Mouse (Mus musculus): ENCODE data around the gene H2al2a.
"Not testable (repeated sequence)": the region's sequence is repeated elsewhere in the genome, so short reads cannot be mapped to it uniquely, and the experiment has no call there.

The H2al2a gene

DNA sequence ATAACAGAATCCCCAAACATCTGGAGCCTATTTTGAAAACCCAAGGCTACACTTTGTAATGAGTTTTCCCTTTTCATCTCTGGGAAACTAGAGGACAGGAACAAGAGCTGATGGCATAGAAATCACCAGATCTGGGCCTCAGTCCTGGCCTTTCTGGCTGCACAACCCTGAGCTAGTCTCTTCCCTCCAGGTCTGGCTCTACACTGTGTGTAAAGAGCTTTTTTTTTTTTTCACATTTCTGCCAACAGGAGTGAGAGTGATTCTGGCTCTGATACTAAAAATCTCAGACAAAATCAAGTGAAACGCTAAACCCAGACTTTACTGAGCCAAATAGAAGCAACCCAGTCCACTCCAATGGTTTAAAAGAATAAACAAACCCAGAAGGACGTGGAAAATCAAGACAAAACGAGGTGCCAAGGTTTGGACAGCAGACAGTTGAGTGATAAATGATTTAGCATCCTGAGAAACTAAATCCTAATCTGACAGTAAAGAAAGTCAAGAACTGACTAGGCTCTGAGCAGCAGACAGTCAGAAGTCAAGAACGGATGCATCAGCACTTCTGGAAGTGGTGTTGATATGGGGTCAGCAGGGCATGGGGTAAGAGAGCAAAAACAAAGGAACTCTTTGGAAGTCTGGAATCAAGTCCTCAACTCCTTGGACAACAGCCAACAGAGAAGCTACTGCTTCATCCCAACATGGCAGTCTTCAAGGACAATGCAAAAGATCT is 21.0 kb downstream of the H2al2a start:
- DNase-seq (ENCODE audit: low spot score in 2 of 2) = no peak

DNA sequence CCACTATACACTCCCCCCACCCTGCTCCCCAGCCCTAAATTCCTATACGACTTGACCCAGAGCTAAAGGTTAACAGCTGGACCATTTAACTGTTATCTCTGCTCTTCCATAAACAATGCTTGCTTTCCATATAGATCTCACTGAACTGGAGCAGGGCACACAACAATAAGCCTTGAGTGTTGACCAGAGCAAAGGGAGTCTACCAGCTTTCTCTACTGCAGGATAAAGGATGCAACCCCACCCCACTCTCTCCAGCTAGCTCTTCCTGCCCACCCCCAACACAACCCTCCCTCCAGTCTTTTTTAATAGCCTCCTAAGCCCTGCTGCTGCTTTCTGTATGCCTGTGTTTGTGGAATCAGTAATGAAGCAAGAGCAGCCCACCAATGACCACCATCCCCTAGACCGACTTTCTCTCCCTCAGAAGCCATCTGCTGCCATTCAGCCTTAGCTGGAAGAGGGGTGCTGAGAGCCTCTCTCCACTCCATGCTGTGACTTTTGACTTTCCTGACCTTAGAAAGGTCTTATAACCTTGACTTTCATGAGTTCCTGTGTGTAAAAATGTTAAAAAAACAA is 22.8 kb downstream of the H2al2a start:
- DNase-seq (ENCODE audit: low spot score in 2 of 2) = no peak

DNA sequence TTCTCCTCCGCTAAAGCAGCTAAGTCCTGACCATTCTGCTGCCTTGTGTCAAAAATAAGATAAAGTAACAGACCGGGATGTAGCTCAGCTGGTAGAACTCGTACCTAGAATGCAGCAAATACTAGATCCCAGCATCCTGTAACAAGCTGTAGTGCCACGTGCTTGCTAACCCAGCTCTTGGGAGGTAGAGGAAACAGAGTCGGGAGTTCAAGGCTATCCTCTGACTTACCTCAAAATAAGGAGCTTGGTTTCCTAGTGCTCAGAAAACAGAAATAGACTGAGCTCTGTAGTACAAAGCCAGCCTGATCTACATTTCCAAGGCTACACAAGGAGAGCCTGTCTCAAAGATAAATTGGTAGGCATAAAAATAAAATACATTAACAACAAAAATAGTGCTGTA is 23.5 kb downstream of the H2al2a start:
- DNase-seq (ENCODE audit: low spot score in 2 of 2) = no peak

DNA sequence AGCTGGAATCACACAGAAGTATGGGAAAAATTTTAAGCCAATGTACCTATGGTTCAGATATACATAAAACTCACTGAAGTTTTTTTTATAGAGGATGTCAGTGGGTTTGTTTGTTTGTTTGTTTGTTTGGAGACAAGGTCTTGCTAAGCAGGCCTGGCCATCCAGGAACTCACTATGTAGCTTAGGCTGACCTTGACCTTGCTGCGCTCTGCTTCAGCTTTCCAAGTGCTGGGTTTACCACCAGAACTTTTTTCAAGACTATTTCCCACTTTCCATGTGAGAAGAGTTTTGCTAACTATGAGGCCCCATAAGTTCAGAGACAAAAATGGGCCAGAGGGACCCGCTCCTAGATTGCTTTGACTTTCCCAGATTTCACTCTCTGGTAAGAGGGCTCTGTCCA is 23.9 kb downstream of the H2al2a start:
- DNase-seq (ENCODE audit: low spot score in 2 of 2) = no peak

DNA sequence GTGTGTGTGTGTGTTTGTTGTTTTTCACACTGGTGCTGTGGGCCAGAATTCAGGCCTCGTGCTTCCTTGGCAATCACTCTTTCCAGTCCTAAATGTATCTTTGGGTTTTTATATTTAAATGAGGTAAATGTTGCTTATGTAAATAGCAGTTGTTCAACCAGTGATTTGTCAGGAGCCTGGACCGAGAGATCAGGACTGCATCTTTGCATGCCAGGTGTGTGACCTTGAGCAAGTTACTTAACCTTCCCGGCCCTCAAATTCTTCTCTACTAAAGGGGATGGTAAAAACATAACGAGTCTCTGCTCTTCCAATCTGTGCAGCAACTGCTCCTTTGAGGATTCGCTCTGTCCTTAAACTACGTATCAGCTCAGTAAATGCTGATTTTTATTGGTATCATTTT is 25.4 kb downstream of the H2al2a start:
- DNase-seq (ENCODE audit: low spot score in 2 of 2) = no peak

DNA sequence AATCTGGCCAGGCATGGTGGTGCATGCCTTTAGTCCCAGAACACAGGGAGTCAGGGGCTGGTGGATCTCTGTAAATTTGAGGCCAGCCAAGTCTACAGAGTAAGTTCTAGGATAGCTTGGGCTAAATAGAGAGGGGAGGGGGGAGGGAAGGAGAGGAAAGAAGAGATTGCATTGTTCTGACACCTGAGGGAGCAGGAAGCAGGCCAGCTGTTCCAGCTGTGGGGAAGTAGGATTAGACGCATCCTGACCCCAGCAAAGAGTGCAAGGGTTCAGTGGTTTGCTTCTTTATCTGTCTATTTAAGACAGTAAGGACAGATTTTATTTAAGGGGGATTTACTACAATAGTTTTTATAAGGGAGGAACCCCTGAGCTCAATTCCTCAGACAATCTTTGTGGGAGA is 26.1 kb downstream of the H2al2a start:
- DNase-seq (ENCODE audit: low spot score in 2 of 2) = no peak

DNA sequence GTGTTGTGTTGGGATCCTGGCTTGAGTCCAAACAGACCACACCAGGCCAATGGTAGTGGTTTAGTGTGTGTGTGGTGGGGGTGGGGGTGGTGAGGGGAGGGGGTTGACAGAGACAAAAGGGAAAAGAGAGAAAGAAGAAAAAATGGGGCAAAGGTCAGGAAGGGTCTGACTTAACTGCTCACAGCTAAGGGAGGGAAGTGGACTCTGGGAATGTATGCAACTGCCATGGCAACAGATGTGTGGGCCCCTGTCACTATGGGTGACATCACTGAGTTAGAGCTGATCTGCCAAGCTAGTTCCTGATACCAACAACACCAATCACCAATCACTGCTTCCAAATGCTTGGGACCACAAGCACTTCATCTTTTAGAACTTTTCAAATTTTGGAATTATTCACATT is 26.6 kb downstream of the H2al2a start:
- no peak for DNase-seq (ENCODE audit: low spot score in 2 of 2)

DNA sequence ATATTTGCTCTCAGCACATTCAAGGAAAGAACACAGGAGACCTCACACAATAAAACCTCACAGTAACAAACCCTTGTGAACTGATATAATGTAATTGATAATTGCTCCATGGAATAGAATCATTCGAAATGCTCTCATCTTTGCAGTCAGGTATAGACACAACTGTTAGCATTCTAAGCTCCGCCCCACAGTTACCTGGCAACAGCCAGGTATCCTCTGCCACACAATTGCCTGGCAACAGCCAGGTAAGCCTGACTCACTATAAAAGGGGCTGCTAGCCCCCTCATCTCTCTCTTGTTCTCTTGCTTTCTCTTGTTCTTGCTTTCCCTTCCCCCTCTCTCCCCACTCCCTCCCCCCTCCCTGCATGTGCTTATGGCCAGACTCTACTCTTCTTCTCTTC is 28.2 kb downstream of the H2al2a start:
- DNase-seq (ENCODE audit: low spot score in 2 of 2) = no peak

DNA sequence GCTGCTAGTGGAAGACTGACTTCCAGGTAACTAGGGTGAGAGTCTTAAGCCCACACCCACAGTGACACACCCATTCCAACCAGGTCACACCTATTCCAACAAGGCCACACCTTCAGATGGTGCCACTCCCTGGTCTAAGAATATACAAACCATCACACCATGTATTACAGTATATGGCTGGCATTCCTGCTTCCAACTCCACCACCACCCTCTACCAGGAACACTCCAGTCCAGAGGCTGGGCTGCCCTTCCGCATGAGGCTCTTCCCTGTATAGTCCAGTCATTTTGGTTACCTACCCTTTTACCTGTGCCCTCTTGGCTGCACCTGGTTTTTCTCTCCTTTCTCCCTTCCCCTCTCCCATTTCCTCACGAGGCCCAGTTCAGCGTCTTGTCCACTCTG is 28.7 kb downstream of the H2al2a start:
- not testable (repeated sequence) for DNase-seq (ENCODE audit: low spot score in 2 of 2)

DNA sequence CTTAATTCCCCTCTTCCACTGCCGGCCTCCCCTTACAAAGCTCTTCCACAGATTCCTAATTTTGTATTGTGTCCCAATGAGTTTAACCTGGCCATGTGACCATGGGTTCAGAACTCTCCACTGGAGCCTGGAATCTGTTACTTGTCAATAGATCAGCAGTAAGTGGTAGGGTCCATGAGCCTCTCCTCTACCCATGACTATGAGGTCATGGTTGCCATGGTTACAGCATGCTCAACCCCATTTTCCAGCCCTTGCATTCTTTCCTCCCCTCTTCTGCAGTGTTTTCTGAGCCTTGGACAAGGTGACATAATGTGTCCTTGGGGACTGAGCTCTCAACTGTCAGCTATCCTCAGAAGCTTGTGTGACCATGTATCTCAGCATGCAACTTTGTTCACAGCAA is 37.3 kb downstream of the H2al2a start:
- DNase-seq (ENCODE audit: low spot score in 2 of 2) = no peak

DNA sequence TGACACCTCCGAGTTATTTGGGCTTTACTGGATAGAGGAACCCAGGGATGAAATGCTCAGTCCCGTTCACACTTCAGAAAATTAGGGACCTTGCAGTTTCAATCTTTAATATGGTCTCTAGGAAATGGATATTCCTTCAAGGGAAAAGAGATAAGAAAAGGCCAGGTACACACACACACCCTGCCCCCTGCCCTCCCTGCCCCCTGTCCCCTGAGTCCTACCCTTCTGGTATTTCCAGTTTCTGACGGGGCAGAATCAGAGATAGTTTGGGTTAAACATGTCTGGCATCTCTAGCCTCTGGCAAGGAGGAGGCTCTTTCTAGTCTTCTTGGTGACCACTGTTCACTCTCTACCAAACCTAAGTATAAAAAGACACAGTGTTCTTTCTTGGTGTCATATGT is 49.9 kb downstream of the H2al2a start:
- DNase-seq (ENCODE audit: low spot score in 2 of 2) = no peak

Data from left cerebral cortex, adult 9 months (tissue).